Mouse (Mus musculus) hindbrain, embryonic 10.5 days (tissue): Measurements from ENCODE around the gene Lrrc19. TPM values are rescaled to one million over a fixed set of nuclear protein-coding genes. Genes with fewer than 3 reads are reported as not detected.

Experiments
- DNase-seq: peaks from one replicate; pipeline ENCODE4 v3.0.0-alpha.2; 2017; ENCODE audit warnings: low spot score
- H3K27ac ChIP-seq: fragments of 300-500 bp; sonication (generic); 2 replicates; pipeline ENCODE4 v1.5.1; 2016; ENCODE audit warnings: mild to moderate bottlenecking, moderate library complexity
- H3K27me3 ChIP-seq: fragments of 300-500 bp; sonication (generic); 2 replicates; pipeline ENCODE4 v1.6.1; 2016; ENCODE audit warnings: mild to moderate bottlenecking; ENCODE audit not compliant: poor library complexity, insufficient read depth, severe bottlenecking
- H3K36me3 ChIP-seq: fragments of 300-500 bp; sonication (generic); 2 replicates; pipeline ENCODE4 v1.6.1; 2016; ENCODE audit warnings: mild to moderate bottlenecking, moderate library complexity
- H3K4me1 ChIP-seq: fragments of 300-500 bp; sonication (generic); replicated peaks from 2 replicates; pipeline ENCODE4 v1.6.1; 2016; ENCODE audit warnings: mild to moderate bottlenecking
- H3K4me3 ChIP-seq: fragments of 300-500 bp; sonication (generic); 2 replicates; pipeline ENCODE4 v1.5.1; 2016; ENCODE audit warnings: mild to moderate bottlenecking, moderate library complexity
- H3K9me3 ChIP-seq: fragments of 300-500 bp; sonication (generic); 2 replicates; pipeline ENCODE4 v1.6.1; 2016; ENCODE audit warnings: mild to moderate bottlenecking, moderate library complexity
- WGBS: fragments of 180-500 bp; shearing (Covaris S2); methylation state at CpG from one replicate; pipeline ENCODE4 v1.1.7; 2016; 5-methylcytosine and 5-hydroxymethylcytosine counted together
- polyA plus RNA-seq: library from polyadenylated mRNA; unstranded; fragments of >200 nt; fragmentation: Nextera tagmentation; extraction: Ambion mirVana; gene quantifications from 2 replicates; pipeline ENCODE4 v1.2.1, GENCODE M21; 2016

The Lrrc19 gene
- polyA plus RNA-seq, 1 experiment from 2014 or later, result 0.92 TPM

DNA sequence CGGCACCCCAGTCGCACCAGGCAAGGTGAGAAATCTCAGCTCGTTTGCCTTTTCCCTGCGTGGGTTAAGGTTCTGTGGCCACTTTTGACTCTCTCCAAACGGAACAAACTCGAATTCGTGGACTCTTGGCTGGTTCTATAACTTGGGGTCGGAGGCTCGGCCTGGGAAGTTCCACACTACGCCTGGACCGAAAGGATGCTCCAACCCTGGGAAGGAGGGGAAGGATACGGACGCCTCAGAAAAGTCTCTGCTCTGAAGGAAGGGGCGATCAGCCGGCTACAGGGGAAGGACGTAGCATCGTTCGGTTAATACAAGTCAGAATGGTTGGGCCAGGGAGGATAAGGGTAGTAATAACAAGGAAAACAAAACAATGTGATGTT lies 35.3 kb downstream of the Lrrc19 start:
- under 1% methylated on average over 18 of the region's 18 CpGs for WGBS
- peaks cover 15% of the 10 kb centered on the region for H3K4me1 ChIP-seq

DNA sequence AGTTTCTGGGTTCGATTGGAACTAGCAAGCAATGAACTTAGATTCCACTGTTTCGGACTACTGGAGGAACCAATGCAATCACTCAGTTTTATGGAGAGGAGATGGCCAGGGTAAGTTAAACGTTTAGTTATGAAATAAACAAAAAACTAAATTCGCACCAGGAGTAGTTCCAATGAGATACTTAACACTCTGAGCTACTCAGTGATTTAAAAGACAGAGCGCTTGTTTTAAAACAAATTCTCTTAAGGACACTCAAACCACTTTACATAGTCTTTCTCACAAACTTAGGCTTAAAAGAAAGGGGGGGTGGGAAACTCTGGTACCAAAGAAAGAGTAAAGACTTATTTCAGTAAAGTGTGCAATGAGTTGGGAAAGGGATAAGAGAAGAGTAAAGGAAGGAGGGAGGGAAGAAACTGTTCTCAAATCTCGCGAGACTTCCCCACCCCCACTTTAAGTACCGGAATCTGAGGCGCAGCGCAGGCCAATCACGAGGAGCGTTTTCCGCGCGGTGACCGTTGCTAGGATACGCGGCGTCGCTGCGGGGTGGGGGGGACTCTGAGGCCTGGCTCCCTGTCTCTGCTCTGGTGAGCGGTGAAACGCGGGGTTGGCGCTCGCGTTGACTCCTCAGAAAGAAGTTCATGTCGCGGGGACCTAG lies 35.8 kb downstream of the Lrrc19 start, which contains the start of gene Ift74:
Gene Ift74 (plus strand): TSS at position 520 of the 655 bp plus-strand sequence.
- H3K4me3 ChIP-seq, result peak within 1 kb of the TSS; percentile 74
- peak; percentile 97 for DNase-seq
- peaks cover 3% of the 10 kb centered on the region; the same call in 1 of the 2 replicates for H3K36me3 ChIP-seq
- no peaks in the 10 kb centered on the region for H3K9me3 ChIP-seq
- no peaks in the 10 kb centered on the region for H3K27me3 ChIP-seq
- H3K27ac ChIP-seq, result peak within 1 kb of the TSS; percentile 90
- H3K4me1 ChIP-seq, result peaks cover 15% of the 10 kb centered on the region
- WGBS, result 3% methylated on average over 29 of the region's 29 CpGs

More for the DNA sequence above, 35.3 kb downstream of the Lrrc19 start:
- Histone ChIP-seq H3K9me3 (no peaks in the 10 kb centered on the region), H3K4me3 (peak overlapping the region; percentile 74), H3K36me3 (peaks cover 3% of the 10 kb centered on the region; the same call in 1 of the 2 replicates), H3K27me3 (no peaks in the 10 kb centered on the region), H3K27ac (peak overlapping the region; percentile 90)
- DNase-seq, result no peak

DNA sequence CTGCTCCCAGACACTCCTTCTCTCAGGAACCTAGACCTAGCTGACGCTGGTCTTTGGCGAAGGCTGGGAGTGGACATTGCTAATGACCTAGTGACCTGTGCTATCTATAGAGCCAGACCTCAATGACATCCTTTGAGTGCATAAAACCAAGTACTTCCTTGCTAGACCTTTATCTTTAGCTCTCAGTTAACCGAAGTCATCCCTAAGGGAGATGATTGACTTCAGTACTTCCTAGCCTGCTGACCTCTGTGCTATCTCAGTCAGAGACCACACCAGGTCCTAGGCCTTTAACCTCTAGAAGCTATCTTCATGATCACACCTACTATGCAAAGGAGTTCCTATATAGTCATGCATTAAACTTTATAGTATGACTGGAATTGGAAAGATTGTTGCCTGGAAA lies 39.6 kb downstream of the Lrrc19 start:
- Histone ChIP-seq H3K4me3 (no peak overlapping the region), H3K36me3 (no peaks in the 10 kb centered on the region), H3K27ac (no peak overlapping the region), H3K27me3 (no peaks in the 10 kb centered on the region), H3K9me3 (no peaks in the 10 kb centered on the region), H3K4me1 (peaks cover 6% of the 10 kb centered on the region)
- no peak for DNase-seq
- 82% methylated on average over 3 of the region's 3 CpGs for WGBS

DNA sequence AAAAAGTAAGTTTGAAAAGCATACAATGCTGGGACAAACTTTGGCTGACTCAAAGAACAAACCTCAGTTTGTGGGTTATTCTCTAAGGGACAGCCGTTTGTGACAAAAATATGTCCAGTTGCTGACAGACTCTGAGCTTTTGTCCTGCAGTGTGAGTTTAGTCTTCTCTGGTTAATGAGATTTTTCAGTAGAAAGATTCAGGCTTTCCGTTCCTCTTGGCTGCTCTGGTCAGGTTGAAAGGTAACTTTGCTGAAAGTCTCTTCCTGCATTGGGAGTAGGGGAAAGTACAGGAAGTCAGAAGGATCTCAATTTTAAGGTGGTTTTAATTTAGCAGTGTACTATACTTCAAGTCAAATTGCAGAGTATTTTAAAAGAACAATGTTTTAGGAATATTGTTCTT lies 44.4 kb downstream of the Lrrc19 start:
- H3K27me3 ChIP-seq, result no peaks in the 10 kb centered on the region
- no peak overlapping the region for H3K27ac ChIP-seq
- H3K9me3 ChIP-seq, result no peaks in the 10 kb centered on the region
- no peaks in the 10 kb centered on the region for H3K36me3 ChIP-seq
- peaks cover 19% of the 10 kb centered on the region for H3K4me1 ChIP-seq
- DNase-seq, result no peak
- WGBS, result 92% methylated on average over 2 of the region's 2 CpGs
- H3K4me3 ChIP-seq, result no peak overlapping the region

DNA sequence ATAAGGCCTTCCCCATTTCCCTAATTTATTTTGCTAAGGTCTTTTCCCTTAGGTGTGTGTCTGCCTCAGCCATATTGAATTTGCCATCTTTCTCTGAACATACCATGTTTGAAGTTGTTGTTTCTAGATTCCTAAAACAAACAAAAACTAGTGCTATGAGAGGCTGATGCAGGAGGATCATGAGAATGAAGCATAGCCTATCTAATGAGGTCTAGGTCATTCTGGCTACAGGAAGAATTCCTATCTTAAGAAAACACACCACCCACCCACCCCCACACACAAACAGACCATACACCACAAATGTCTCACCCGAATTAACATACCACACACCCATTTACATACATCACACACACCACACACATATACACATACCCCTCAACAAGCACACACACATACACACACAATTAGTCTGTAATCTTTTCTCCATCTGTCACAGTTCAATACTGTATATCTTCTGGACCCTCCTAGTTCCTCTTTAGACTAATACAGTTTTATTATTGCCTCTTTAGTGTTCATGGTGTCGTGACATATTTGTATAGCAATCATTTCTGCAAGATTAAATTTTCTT lies 45.4 kb downstream of the Lrrc19 start:
- Histone ChIP-seq H3K9me3 (no peaks in the 10 kb centered on the region), H3K4me3 (peak overlapping the region; percentile 95; the same call in 1 of the 2 replicates), H3K4me1 (peaks cover 20% of the 10 kb centered on the region), H3K27ac (no peak overlapping the region), H3K36me3 (no peaks in the 10 kb centered on the region), H3K27me3 (no peaks in the 10 kb centered on the region)
- 91% methylated on average over 2 of the region's 2 CpGs for WGBS
- DNase-seq, result no peak

DNA sequence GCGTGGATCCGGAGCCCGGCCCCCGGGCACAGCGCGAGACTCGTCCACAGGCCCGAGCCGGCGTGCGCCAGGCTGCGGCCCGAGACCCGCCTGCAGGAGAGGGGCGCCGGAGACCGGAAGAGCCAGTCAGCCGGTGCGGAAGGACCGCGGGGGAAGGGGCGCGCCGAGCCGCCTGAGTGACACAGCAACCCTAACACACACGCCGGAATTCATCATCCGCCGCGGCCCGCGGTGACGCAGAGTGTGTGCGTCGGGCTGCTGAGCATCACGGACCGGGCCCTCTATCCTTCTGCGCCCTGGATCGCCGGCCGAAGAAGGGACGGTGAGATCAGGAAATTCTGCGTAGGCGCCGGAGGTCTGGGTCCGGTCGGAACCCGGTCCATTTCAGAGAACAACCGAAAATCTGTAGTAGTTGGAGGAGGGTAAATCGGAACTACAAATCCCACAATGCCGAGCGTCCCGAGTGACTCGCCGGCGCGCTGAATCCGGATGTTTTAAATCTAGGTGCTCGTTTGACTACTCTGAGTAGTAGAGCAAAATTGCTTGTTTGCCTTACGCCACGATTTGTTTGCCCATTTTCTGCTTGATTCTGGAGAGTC lies 46.8 kb downstream of the Lrrc19 start, which contains the start of gene Plaa:
Gene Plaa (minus strand): TSS at position 214 of the 599 bp plus-strand sequence.
- Histone ChIP-seq H3K4me1 (peaks cover 20% of the 10 kb centered on the region), H3K36me3 (peaks cover 2% of the 10 kb centered on the region; the same call in 1 of the 2 replicates), H3K27ac (peak within 1 kb of the TSS; percentile 96), H3K9me3 (no peaks in the 10 kb centered on the region), H3K27me3 (no peaks in the 10 kb centered on the region), H3K4me3 (peak within 1 kb of the TSS; percentile 95)
- peak; percentile 92 for DNase-seq
- under 1% methylated on average over 61 of the region's 61 CpGs for WGBS

DNA sequence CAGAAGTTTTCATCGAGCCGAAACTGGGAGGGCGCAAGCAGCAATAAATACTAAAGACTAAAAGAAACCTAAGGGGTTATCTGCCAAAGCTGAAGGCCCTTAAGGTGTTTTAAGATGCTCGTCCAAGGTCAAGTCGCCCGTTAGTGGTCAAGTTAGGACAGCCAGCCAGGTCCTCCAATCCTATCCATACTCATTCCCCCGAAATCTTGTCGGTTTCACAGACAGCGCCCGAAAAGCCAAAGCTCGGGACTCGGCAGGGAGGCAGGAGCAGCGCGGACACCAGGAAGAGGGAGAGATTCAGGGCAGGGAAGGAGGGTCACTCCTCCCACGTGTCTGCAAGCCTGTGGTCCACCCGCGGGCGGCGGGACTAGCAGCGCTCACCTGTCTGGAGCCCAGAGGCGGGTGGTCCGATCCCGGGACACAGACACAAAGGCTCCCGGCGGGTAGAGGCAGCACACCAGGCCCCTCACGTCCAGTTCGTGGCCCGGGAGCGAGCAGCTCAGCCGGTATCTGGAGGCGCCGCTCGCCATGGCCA lies 47.4 kb downstream of the Lrrc19 start:
- H3K36me3 ChIP-seq, result peaks cover 2% of the 10 kb centered on the region; the same call in 1 of the 2 replicates
- peaks cover 20% of the 10 kb centered on the region for H3K4me1 ChIP-seq
- H3K27ac ChIP-seq, result peak overlapping the region; percentile 96
- under 1% methylated on average over 33 of the region's 33 CpGs for WGBS
- H3K27me3 ChIP-seq, result no peaks in the 10 kb centered on the region
- DNase-seq, result no peak
- H3K9me3 ChIP-seq, result no peaks in the 10 kb centered on the region
- peak overlapping the region; percentile 95 for H3K4me3 ChIP-seq

DNA sequence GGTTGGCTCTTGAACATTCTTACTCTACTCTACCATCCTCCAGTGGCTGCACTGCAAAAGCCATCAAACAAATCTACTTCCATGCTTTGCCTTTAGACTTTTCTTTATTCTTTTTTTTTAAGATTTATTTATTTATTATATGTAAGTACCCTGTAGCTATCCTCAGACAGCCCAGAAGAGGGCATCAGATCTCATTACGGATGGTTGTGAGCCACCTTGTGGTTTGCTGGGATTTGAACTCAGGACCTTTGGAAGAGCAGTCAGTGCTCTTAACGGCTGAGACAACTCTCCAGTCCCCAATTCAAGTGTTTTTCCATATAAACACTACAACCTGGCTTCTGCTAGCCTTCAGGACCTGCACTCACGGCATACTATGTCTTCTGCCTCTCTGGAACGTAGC lies 48.5 kb downstream of the Lrrc19 start:
- peaks cover 20% of the 10 kb centered on the region for H3K4me1 ChIP-seq
- H3K4me3 ChIP-seq, result peak overlapping the region; percentile 95; the same call in 1 of the 2 replicates
- 90% methylated on average over 4 of the region's 4 CpGs for WGBS
- H3K27ac ChIP-seq, result no peak overlapping the region
- no peaks in the 10 kb centered on the region for H3K9me3 ChIP-seq
- no peak for DNase-seq
- peaks cover 2% of the 10 kb centered on the region; the same call in 1 of the 2 replicates for H3K36me3 ChIP-seq
- no peaks in the 10 kb centered on the region for H3K27me3 ChIP-seq

DNA sequence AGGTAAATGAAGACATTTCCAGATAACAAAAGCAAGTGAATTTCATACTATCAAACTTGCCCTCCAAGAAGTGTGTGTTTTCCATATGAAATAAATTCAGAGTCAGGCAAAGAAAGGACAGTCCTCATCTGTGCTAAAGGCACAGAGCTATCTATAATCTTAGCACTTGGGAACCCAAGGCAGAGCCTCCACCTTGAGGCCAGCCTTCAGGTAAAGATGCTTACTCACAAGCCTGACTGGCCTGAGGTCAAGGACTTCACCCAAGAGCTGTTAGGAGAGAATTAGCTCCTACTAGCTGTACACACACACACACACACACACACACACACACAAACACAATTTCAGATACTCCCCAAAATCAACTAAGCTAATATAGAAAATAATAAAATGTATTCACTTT lies 57.2 kb downstream of the Lrrc19 start:
- no peak for DNase-seq
- Histone ChIP-seq H3K4me1 (no peaks in the 10 kb centered on the region), H3K27me3 (no peaks in the 10 kb centered on the region)

DNA sequence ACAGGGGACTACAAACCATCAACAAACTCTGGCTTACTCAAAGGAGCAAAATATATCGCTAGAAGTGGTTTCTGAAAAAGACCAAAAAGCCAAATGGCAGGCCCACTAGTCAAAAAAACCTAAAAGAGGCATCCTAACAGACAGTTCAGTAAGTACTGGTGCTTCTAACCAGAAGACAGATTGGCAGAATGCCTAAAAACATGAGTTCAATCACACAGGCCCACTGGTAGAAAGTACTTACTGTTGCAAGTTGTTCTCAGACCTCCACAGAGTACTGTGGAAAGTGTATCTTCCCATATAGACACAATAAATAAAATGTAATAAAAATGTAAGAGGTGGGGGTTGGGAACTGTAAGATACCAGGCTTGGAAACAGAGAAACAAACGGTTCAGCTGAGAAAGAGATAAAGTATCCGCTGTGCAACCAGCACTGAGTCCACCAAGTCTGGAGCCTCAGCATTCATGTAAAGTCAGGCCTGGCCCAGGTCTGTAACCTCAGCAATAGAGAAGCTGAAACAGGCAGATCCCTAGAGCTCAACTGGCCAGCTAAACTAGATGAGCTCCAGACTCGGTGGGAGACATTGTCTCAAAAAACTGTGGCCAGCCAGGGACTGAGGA lies 58.1 kb downstream of the Lrrc19 start:
- H3K27ac ChIP-seq, result no peak overlapping the region
- no peaks in the 10 kb centered on the region for H3K4me1 ChIP-seq
- no peak overlapping the region for H3K4me3 ChIP-seq
- H3K9me3 ChIP-seq, result no peaks in the 10 kb centered on the region
- no peaks in the 10 kb centered on the region for H3K27me3 ChIP-seq
- peaks cover 7% of the 10 kb centered on the region; the same call in 1 of the 2 replicates for H3K36me3 ChIP-seq
- WGBS, result 87% methylated on average over 4 of the region's 4 CpGs
- DNase-seq, result no peak

More for the DNA sequence above, 57.2 kb downstream of the Lrrc19 start:
- Histone ChIP-seq H3K27ac (no peak overlapping the region), H3K4me3 (no peak overlapping the region), H3K36me3 (0 out of 2 replicates have a peak, but pooled peaks cover 3% of the 10 kb centered on the region), H3K9me3 (no peaks in the 10 kb centered on the region)
